Mouse (Mus musculus) neutrophil, adult 59 days (primary cell): ENCODE results near the gene Olfr1496. TPM values are rescaled to one million over a fixed set of nuclear protein-coding genes. Genes with fewer than 3 reads are reported as not detected.

ENCODE experiments used
- total RNA-seq, 2 experiments: library from RNA; stranded (reverse); gene quantifications; 1 replicate in 1 of 2; 2 replicates in 1 of 2; pipeline ENCODE4 v1.2.4; 2023

Gene Olfr1496
- total RNA-seq: not detected

DNA sequence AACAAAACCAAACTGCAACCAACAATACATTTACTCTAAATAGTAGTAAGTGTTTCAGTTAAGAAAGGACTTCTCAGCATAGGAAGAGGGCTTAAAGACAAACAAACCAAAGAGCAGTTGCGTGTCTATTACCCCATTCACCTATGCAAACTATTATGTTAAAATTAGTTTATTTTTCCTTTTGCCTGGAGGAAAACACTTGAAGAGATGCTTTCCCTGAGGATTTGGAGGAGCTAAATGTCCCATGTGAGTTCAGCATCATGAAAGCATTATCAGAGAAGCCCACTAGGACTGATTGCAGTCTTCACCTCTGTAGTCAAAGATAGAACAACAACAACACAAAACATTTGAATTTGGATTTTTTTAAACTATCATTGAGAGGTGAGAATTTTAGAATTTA lies at the start of gene Olfr1496:
TSS of gene Olfr1496 (plus strand) at position 301 of the 400 bp plus-strand sequence.

DNA sequence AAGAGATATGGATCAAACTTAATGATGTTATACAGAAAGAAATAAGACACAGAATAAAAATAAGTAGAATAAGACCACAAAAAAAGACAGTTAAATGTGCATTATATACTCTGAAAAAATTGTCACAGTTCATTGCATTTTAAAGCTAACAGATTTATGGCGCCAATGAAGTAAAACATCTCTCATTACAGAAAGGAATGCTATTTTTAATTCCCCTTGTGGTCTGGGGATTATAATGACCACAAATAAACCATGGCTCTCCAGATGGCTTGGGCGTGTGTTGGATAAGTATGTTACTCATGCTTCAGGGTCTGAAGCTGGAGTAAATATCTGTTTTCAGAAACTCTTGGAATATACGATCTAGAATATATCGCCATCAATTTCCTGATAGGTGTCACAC lies 38.2 kb upstream of the Olfr1496 start, which contains the start of gene Olfr1494:
TSS of gene Olfr1494 (plus strand) at position 301 of the 400 bp plus-strand sequence.

DNA sequence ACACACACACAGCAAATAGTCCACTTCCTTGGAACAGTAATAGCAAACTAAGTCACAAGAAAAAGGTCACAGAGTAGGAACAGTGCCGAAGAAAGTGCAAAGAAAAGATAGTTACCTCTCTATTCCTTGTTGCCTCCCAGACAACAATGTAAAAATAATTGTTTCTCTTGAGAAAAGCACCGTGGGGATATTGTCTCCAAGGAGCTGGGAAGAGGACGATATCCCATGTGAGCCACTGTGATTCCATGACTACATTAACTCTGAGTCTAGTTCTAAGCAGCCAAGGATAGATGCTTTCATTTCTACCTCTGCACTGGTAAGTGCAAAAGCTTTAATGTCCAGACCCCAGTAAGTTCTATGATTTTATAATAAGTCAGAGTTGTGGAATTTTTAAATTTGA lies 13.4 kb upstream of the Olfr1496 start, which contains the start of gene Olfr1495:
TSS of gene Olfr1495 (plus strand) at position 301 of the 400 bp plus-strand sequence.

DNA sequence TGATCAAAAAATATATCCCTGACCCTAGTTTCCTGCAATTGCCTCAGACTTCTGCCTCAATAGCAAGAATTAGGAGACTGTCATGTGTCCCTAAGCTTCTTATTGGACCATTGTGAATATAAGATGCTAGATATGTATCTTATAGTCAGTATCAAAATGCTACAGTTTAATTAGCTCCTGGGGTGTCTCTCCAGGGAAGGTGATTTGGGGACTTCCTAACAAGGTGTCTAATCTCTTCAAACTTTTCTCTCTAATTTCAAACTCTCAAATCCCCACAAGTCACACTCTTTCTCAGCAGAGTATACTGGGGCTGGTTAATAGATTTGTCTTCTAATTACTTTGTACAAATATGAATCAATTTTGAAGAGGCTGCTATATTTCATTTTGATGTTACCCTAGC lies 20.4 kb downstream of the Olfr1496 start, which contains the start of gene Olfr1497:
TSS of gene Olfr1497 (minus strand) at position 101 of the 400 bp plus-strand sequence.

DNA sequence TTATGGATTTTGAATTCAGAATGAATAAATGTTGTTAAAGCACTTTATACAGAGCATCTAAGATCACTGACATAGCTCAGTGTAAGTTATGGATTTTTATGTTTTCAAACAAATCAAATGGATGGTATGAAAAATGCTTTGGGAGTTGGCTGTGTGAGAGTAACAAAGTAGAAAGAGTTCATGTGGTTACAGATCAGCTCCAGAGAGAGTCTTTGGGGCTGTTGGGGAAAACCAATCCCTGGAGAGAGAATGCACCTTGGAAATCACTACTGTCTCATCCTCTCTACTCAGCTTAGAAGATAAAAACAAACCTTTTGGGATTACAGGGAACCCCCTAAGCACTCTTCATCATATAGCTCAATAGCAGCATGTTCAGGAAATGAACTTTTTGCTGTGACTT lies 41.7 kb downstream of the Olfr1496 start, which contains the start of gene Olfr1499:
TSS of gene Olfr1499 (minus strand) at position 101 of the 400 bp plus-strand sequence.

DNA sequence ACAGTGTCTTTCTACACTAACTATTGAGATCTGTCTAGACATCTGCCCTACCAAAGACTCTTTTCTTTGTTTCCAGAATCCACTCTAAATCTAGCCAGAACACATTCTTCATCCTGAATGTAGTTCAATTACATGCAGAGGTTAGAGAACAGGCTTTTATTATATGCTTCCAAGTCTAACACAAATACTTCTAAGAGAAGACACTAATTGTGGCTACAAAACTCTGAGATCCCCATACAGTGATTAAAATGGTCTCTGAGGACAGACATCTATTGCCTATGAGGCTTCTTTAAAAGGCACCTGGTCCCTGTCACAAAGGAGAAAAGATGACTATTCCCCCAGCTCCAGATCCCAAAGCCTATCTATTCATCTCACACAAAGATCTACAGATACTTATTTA lies 52.7 kb downstream of the Olfr1496 start, which contains the start of gene Olfr1500:
TSS of gene Olfr1500 (minus strand) at position 101 of the 400 bp plus-strand sequence.

Other genes starting within 250 kb of the Olfr1496 start
- not detected for gene Olfr1480, start 250.0 kb upstream of the Olfr1496 start, total RNA-seq
- gene Olfr1484, start 194.4 kb upstream of the Olfr1496 start, total RNA-seq: not detected
- not detected for gene Olfr1487, start 160.5 kb upstream of the Olfr1496 start, total RNA-seq
- not detected for gene Olfr1489, start 146.3 kb upstream of the Olfr1496 start, total RNA-seq
- not detected for gene Olfr1490, start 126.8 kb upstream of the Olfr1496 start, total RNA-seq
- not detected for gene Olfr1491, start 80.6 kb upstream of the Olfr1496 start, total RNA-seq
- not detected for gene Olfr1493-ps1, start 54.6 kb upstream of the Olfr1496 start, total RNA-seq
- gene Olfr1494, start 38.1 kb upstream of the Olfr1496 start, total RNA-seq: not detected
- gene Olfr1495, start 13.3 kb upstream of the Olfr1496 start, total RNA-seq: not detected
- not detected for gene Olfr1497, start 20.3 kb downstream of the Olfr1496 start, total RNA-seq
- not detected for gene Olfr1499, start 41.6 kb downstream of the Olfr1496 start, total RNA-seq
- gene Olfr1500, start 52.6 kb downstream of the Olfr1496 start, total RNA-seq: not detected
- not detected for gene Olfr1501, start 72.8 kb downstream of the Olfr1496 start, total RNA-seq
- not detected for gene Olfr1502, start 83.9 kb downstream of the Olfr1496 start, total RNA-seq
- not detected for gene Olfr1504, start 120.0 kb downstream of the Olfr1496 start, total RNA-seq
- not detected for gene Olfr1505, start 135.7 kb downstream of the Olfr1496 start, total RNA-seq